ENCODE assay signal across 31 mouse cellular contexts in the genomic region with DNA sequence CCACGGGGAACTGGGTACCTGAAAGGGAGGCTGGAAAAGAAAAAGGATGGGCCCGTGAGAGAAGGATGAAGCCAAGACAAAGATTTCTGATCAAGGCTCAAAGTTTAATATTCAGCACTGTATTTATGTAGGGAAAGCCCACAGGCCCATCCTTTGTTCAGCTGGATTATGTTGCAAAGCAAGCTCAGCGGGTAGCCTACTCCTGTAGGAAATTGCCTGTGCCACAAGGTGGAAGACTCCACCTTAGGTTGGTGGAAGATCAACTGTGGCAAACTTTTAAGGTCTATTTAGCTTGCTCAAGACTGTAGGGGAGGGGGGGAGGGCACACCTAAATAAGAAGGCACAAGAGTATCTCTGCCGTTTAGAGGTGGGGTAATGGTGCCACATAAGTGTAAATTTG. TPM values are rescaled to one million over a fixed set of nuclear protein-coding genes. Genes with fewer than 3 reads are reported as not detected.
DNase-seq lines count a peak whose midpoint lies in the region; ATAC-seq and TF ChIP-seq lines count a peak whose summit lies in the region.
"Had no signal": no experiment of that assay in that cellular context is flagged by ENCODE, and none has a peak within 500 bp of the region (broad histone marks: within the 10 kb centered on the region; RNA-seq: fewer than 3 reads in every experiment).

No protein-coding gene starts in this region.

- ATAC-seq in hindbrain, postnatal 0 days: no peak
- ATAC-seq in hindbrain, embryonic 11.5 days (ENCODE audit: low FRiP score): no peak
- no peak for ATAC-seq in midbrain, embryonic 11.5 days (ENCODE audit: low FRiP score)
- no peak for ATAC-seq in midbrain, embryonic 13.5 days
- ATAC-seq: CD4-positive, CD25-positive, alpha-beta regulatory T cell, adult 4 months; forebrain, embryonic 14.5 days; inflammation-experienced regulatory T-cells, adult 6 months had no signal

- H3K27me3 ChIP-seq in hindbrain, postnatal 0 days (ENCODE audit: insufficient read depth, low read length): no peaks in the 10 kb centered on the region
- H3K27me3 ChIP-seq in hindbrain, embryonic 11.5 days (ENCODE audit: control insufficient read depth, insufficient read depth, low read length): no peaks in the 10 kb centered on the region
- H3K27me3 ChIP-seq in midbrain, embryonic 11.5 days (ENCODE audit: control insufficient read depth, insufficient read depth, low read length): no peaks in the 10 kb centered on the region
- H3K27me3 ChIP-seq in midbrain, embryonic 13.5 days: peaks cover 22% of the 10 kb centered on the region
- H3K27me3 ChIP-seq: embryonic facial prominence, embryonic 15.5 days; stomach, embryonic 15.5 days had no signal

- H3K9ac ChIP-seq in hindbrain, postnatal 0 days (replicated peaks; ENCODE audit: low read length): no peak overlapping the region
- H3K9ac ChIP-seq in hindbrain, embryonic 11.5 days (ENCODE audit: low read depth, low read length): no peak overlapping the region
- H3K9ac ChIP-seq in midbrain, embryonic 11.5 days (ENCODE audit: low read length): no peak overlapping the region
- no peak overlapping the region for H3K9ac ChIP-seq in midbrain, embryonic 13.5 days (replicated peaks)
- H3K9ac ChIP-seq in ES-E14 (ENCODE audit: insufficient read depth, low read depth, low read length, poor library complexity, severe bottlenecking): no peak overlapping the region
- H3K9ac ChIP-seq: embryonic facial prominence, embryonic 15.5 days; hindbrain, embryonic 14.5 days; liver, embryonic 14.5 days; stomach, embryonic 15.5 days had no signal

- no peaks in the 10 kb centered on the region for H3K9me3 ChIP-seq in hindbrain, postnatal 0 days (ENCODE audit: low read length)
- no peaks in the 10 kb centered on the region for H3K9me3 ChIP-seq in hindbrain, embryonic 11.5 days (ENCODE audit: control insufficient read depth, low read length)
- H3K9me3 ChIP-seq in midbrain, embryonic 11.5 days (ENCODE audit: control insufficient read depth, low read length): no peaks in the 10 kb centered on the region
- no peaks in the 10 kb centered on the region for H3K9me3 ChIP-seq in midbrain, embryonic 13.5 days
- no peaks in the 10 kb centered on the region for H3K9me3 ChIP-seq in ES-E14 (ENCODE audit: control insufficient read depth, insufficient read depth, low read depth, low read length)
- H3K9me3 ChIP-seq: embryonic facial prominence, embryonic 15.5 days; G1E; midbrain, embryonic 10.5 days; stomach, embryonic 15.5 days had no signal

- in situ Hi-C loops in ES-E14 (cut with MboI; ENCODE audit: low sequenced_read_pairs in 2 of 2, unreplicated experiment in 2 of 2): no loop called here

- no peak overlapping the region for H3K27ac ChIP-seq in hindbrain, postnatal 0 days
- H3K27ac ChIP-seq in hindbrain, embryonic 11.5 days (ENCODE audit: low read depth, low read length): no peak overlapping the region
- no peak overlapping the region for H3K27ac ChIP-seq in midbrain, embryonic 11.5 days (ENCODE audit: low read depth, low read length)
- H3K27ac ChIP-seq in midbrain, embryonic 13.5 days: no peak overlapping the region
- H3K27ac ChIP-seq in ES-E14 (ENCODE audit: insufficient read depth, low read depth, low read length, poor library complexity, severe bottlenecking): peak overlapping the region; percentile 85; the same call in 1 of the 2 replicates
- H3K27ac ChIP-seq: embryonic facial prominence, embryonic 15.5 days; hindbrain, embryonic 14.5 days; liver, embryonic 14.5 days; midbrain, embryonic 10.5 days; stomach, embryonic 15.5 days had no signal

- H3K4me3 ChIP-seq in hindbrain, postnatal 0 days (ENCODE audit: low read length): no peak overlapping the region
- H3K4me3 ChIP-seq in hindbrain, embryonic 11.5 days (ENCODE audit: low read depth, low read length): no peak overlapping the region
- no peak overlapping the region for H3K4me3 ChIP-seq in midbrain, embryonic 11.5 days (ENCODE audit: low read depth, low read length)
- no peak overlapping the region for H3K4me3 ChIP-seq in midbrain, embryonic 13.5 days (replicated peaks)
- H3K4me3 ChIP-seq in ES-E14 (ENCODE audit: insufficient read depth in 1 of 2, low read depth in 1 of 2, low read length in 2 of 2, poor library complexity in 1 of 2, severe bottlenecking in 1 of 2): no peak overlapping the region
- H3K4me3 ChIP-seq: embryonic facial prominence, embryonic 15.5 days; midbrain, embryonic 10.5 days; stomach, embryonic 15.5 days had no signal

- WGBS in hindbrain, postnatal 0 days: 38% methylated on average over 4 of the region's 4 CpGs
- WGBS in hindbrain, embryonic 11.5 days: 47% methylated on average over 4 of the region's 4 CpGs
- 37% methylated on average over 4 of the region's 4 CpGs for WGBS in midbrain, embryonic 11.5 days
- 36% methylated on average over 4 of the region's 4 CpGs for WGBS in midbrain, embryonic 13.5 days

- no peaks in the 10 kb centered on the region for H3K36me3 ChIP-seq in hindbrain, postnatal 0 days (ENCODE audit: insufficient read depth, low read length)
- H3K36me3 ChIP-seq in hindbrain, embryonic 11.5 days (ENCODE audit: control insufficient read depth, insufficient read depth, low read length): no peaks in the 10 kb centered on the region
- H3K36me3 ChIP-seq in midbrain, embryonic 11.5 days (ENCODE audit: control insufficient read depth, insufficient read depth, low read length): no peaks in the 10 kb centered on the region
- H3K36me3 ChIP-seq in midbrain, embryonic 13.5 days: no peaks in the 10 kb centered on the region
- peaks cover 2% of the 10 kb centered on the region; the same call in 1 of the 2 replicates for H3K36me3 ChIP-seq in ES-E14 (ENCODE audit: control insufficient read depth, insufficient read depth, low read length, poor library complexity, severe bottlenecking)
- H3K36me3 ChIP-seq: embryonic facial prominence, embryonic 15.5 days; G1E; midbrain, embryonic 10.5 days; stomach, embryonic 15.5 days had no signal

- no peak overlapping the region for H3K4me2 ChIP-seq in hindbrain, postnatal 0 days (ENCODE audit: low read depth, low read length)
- H3K4me2 ChIP-seq in hindbrain, embryonic 11.5 days (replicated peaks; ENCODE audit: low read depth, low read length): no peak overlapping the region
- H3K4me2 ChIP-seq in midbrain, embryonic 11.5 days: no peak overlapping the region
- no peak overlapping the region for H3K4me2 ChIP-seq in midbrain, embryonic 13.5 days (replicated peaks)
- H3K4me2 ChIP-seq: embryonic facial prominence, embryonic 15.5 days; heart, embryonic 11.5 days; hindbrain, embryonic 14.5 days; stomach, embryonic 15.5 days had no signal

- TF ChIP-seq CTCF in hindbrain, postnatal 0 days (IDR thresholded peaks at IDR 0.05; ENCODE audit: low read depth): peak; percentile 26

- DNase-seq in hindbrain, postnatal 0 days (ENCODE audit: low spot score): no peak
- DNase-seq in hindbrain, embryonic 11.5 days (ENCODE audit: low spot score): no peak
- DNase-seq in midbrain, embryonic 11.5 days (ENCODE audit: low spot score, missing footprints): peak; percentile 79
- no peak for DNase-seq in ES-E14 (ENCODE audit: low read depth, low spot score)
- no peak for DNase-seq in ovary, postnatal 10 days (ENCODE audit: low spot score)
- no peak for DNase-seq in cerebellum, postnatal 36 days
- DNase-seq: adrenal gland, postnatal 14 days; cerebellum, adult 11-12 months; cerebellum, adult 9-11 months; gastrocnemius, postnatal 25 days; heart, adult 18-20 months; heart, postnatal 4 days; kidney, adult 9 months; kidney, postnatal 25 days; liver; lung, adult 2 months; retina, postnatal 1 day; right cerebral cortex, postnatal 25 days; thymus, adult 2 months; thymus, postnatal 36 days had no signal

- H3K4me1 ChIP-seq in hindbrain, postnatal 0 days (ENCODE audit: insufficient read depth, low read length): peaks cover 6% of the 10 kb centered on the region; the same call in 1 of the 2 replicates
- peaks cover 6% of the 10 kb centered on the region; the same call in 1 of the 2 replicates for H3K4me1 ChIP-seq in hindbrain, embryonic 11.5 days (replicated peaks; ENCODE audit: control insufficient read depth, insufficient read depth, low read length)
- H3K4me1 ChIP-seq in midbrain, embryonic 11.5 days (ENCODE audit: control insufficient read depth, insufficient read depth, low read length): peaks cover 28% of the 10 kb centered on the region
- peaks cover 21% of the 10 kb centered on the region for H3K4me1 ChIP-seq in midbrain, embryonic 13.5 days (replicated peaks)
- H3K4me1 ChIP-seq in ES-E14 (ENCODE audit: control insufficient read depth in 2 of 2, insufficient read depth in 2 of 2, low read length in 2 of 2, poor library complexity in 1 of 2): peaks cover 2 to 5% of the 10 kb centered on the region in 2 experiments; a peak in 2 of 4 replicates

TF ChIP-seq in ES-E14, 5 proteins besides CTCF, POLR2A, EP300 and RAD21:
- TF ChIP-seq ZC3H11A (IDR thresholded peaks at IDR 0.05; ENCODE audit: borderline replicate concordance, low read depth, low read length) (no peak), HCFC1 (IDR thresholded peaks at IDR 0.05; ENCODE audit: borderline replicate concordance, insufficient read depth, low read length) (no peak), MAFK (IDR thresholded peaks at IDR 0.05; ENCODE audit: insufficient read depth, low read depth, low read length) (no peak), CHD2 (IDR thresholded peaks at IDR 0.05; ENCODE audit: low read depth, low read length) (no peak), ZNF384 (IDR thresholded peaks at IDR 0.05; ENCODE audit: low read depth, low read length) (no peak)
TF ChIP-seq in ES-E14: peak in this region for 0.

RNA-seq across cellular contexts. Expression of gene Nhsl1, which starts 14.8 kb away (rescaled TPM):
- total RNA-seq in hindbrain, postnatal 0 days (2014; rRNA removed): 29.6 and 38.9 TPM in 2 replicates
- 11.9 and 12.0 TPM in 2 replicates for polyA plus RNA-seq in hindbrain, postnatal 0 days (2015; fragmentation: Nextera tagmentation; extraction: Ambion mirVana)
- polyA plus RNA-seq in hindbrain, embryonic 11.5 days (2014; fragmentation: Nextera tagmentation; extraction: Ambion mirVana): 22.2 and 23.4 TPM in 2 replicates
- polyA plus RNA-seq in midbrain, embryonic 11.5 days (2014; fragmentation: Nextera tagmentation; extraction: Ambion mirVana): 14.6 and 15.3 TPM in 2 replicates
- polyA plus RNA-seq in midbrain, embryonic 13.5 days (2015; fragmentation: Nextera tagmentation; extraction: Ambion mirVana): 14.3 TPM in 2 replicates
- 5.5 and 7.7 TPM in 2 replicates for total RNA-seq in ES-E14 (2012; rRNA removed)
- polyA plus RNA-seq: G1E had no signal
